Mouse (Mus musculus) midbrain, embryonic 11.5 days (tissue): ENCODE results near the gene Rbms3. TPM values are rescaled to one million over a fixed set of nuclear protein-coding genes. Genes with fewer than 3 reads are reported as not detected.

Experiments used
- ATAC-seq: fragments of 200-750 bp; cut with Nextera tagmentation; 2 replicates; pipeline ENCODE4 v1.8.0; 2017; ENCODE audit warnings: moderate TSS enrichment, moderate library complexity; ENCODE audit not compliant: low FRiP score
- DNase-seq: peaks from one replicate; pipeline ENCODE4 v3.0.0; 2015; ENCODE audit warnings: low spot score; ENCODE audit errors: missing footprints
- H3K27ac ChIP-seq: fragments of 300-500 bp; sonication (generic); 2 replicates; pipeline ENCODE4 v1.5.1; 2014; ENCODE audit warnings: low read depth, low read length
- H3K27me3 ChIP-seq: fragments of 300-500 bp; sonication (generic); 2 replicates; pipeline ENCODE4 v1.6.1; 2014; ENCODE audit warnings: mild to moderate bottlenecking, low read length, moderate library complexity, mixed read lengths; ENCODE audit not compliant: control insufficient read depth, insufficient read depth
- H3K36me3 ChIP-seq: fragments of 300-500 bp; sonication (generic); 2 replicates; pipeline ENCODE4 v1.6.1; 2014; ENCODE audit warnings: mild to moderate bottlenecking, low read length, moderate library complexity, mixed read lengths; ENCODE audit not compliant: control insufficient read depth, insufficient read depth
- H3K4me1 ChIP-seq: fragments of 300-500 bp; sonication (generic); 2 replicates; pipeline ENCODE4 v1.6.1; 2014; ENCODE audit warnings: low read length; ENCODE audit not compliant: control insufficient read depth, insufficient read depth
- H3K4me2 ChIP-seq: fragments of 300-500 bp; sonication (generic); 2 replicates; pipeline ENCODE4 v1.6.1; 2014; ENCODE audit warnings: mild to moderate bottlenecking, moderate library complexity
- H3K4me3 ChIP-seq: fragments of 300-500 bp; sonication (generic); 2 replicates; pipeline ENCODE4 v1.5.1; 2014; ENCODE audit warnings: low read depth, low read length
- H3K9ac ChIP-seq: fragments of 300-500 bp; sonication (generic); 2 replicates; pipeline ENCODE4 v1.6.1; 2014; ENCODE audit warnings: low read length
- H3K9me3 ChIP-seq: fragments of 300-500 bp; sonication (generic); 2 replicates; pipeline ENCODE4 v1.6.1; 2016; ENCODE audit warnings: low read length; ENCODE audit not compliant: control insufficient read depth
- WGBS: fragments of 180-500 bp; shearing (Covaris S2); extraction: QIAGEN DNeasy Blood & Tissue Kit; methylation state at CpG from one replicate; pipeline ENCODE4 v1.1.7; 2014; 5-methylcytosine and 5-hydroxymethylcytosine counted together
- polyA plus RNA-seq: library from polyadenylated mRNA; unstranded; fragments of >200 nt; fragmentation: Nextera tagmentation; extraction: Ambion mirVana; gene quantifications from 2 replicates; pipeline ENCODE4 v1.2.1, GENCODE M21; 2014

The Rbms3 gene
- polyA plus RNA-seq, 1 experiment from 2014 or later: 13.6 TPM

DNA sequence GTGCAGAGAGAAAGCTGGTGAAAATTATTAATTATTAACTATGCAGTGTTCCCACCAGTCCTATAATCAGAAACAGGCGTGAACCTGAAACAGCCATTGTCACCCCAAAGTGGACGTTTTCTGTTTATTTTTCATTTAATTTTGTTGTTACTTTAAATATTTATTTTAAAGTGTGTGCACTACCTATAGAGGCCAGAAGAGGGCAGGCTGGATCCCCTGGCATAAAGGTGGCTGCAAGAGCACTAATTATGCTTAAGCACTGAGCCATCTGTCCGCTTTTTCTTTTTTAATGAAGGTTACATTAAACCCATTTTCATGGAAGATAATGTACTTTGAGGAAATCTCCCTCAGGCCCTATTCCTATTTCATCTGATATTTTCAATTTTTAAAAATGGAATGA is 563.2 kb downstream of the Rbms3 start:
- WGBS: 85% methylated on average over 3 of the region's 3 CpGs
- Histone ChIP-seq H3K9ac (no peak overlapping the region), H3K36me3 (no peaks in the 10 kb centered on the region), H3K4me2 (no peak overlapping the region), H3K4me1 (no peaks in the 10 kb centered on the region), H3K27ac (no peak overlapping the region), H3K27me3 (no peaks in the 10 kb centered on the region), H3K9me3 (no peaks in the 10 kb centered on the region), H3K4me3 (no peak overlapping the region)
- DNase-seq (no peak), ATAC-seq (no peak)

DNA sequence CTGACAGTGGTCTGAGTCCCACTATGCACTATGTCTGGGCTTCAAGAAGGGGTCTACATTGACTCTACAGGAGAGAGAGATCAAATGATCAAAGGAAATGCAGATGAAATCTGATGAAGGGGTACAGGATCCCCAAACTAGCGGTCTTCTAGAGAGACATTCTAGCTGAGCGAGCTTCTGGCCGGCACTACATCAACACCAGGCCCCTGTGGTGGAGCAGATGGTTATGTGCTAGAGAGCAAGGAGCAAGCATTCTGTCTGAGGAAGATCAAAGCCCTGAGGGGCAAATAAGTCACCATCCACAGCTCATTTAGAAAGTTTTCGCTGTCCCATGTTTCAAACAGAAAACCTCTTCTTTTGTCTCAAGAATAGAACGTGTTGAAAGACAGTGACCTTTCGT is 564.1 kb downstream of the Rbms3 start:
- no peak overlapping the region for H3K4me3 ChIP-seq
- no peaks in the 10 kb centered on the region for H3K4me1 ChIP-seq
- DNase-seq: no peak

DNA sequence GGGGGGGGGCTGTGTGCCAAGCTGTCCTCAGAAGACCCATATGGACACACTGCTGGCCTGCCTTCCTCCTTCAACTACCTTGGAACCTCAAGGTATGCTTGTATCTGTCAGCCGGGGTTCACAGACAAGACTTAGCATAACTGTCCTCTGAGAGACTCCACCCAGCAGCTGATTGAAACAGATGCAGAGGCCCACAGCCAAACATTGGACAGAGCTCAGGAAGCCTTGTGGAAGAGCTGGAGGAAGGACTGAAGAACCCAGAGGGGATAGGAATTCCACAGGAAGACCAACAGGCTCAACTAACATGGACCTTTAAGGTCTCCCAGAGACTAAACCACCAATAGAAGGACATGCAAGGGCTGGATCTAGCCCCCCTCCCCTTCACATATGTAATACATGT is 570.1 kb downstream of the Rbms3 start:
- Histone ChIP-seq H3K9me3 (no peaks in the 10 kb centered on the region), H3K9ac (no peak overlapping the region), H3K27me3 (no peaks in the 10 kb centered on the region), H3K4me1 (no peaks in the 10 kb centered on the region), H3K4me3 (no peak overlapping the region), H3K4me2 (no peak overlapping the region), H3K27ac (no peak overlapping the region), H3K36me3 (no peaks in the 10 kb centered on the region)
- ATAC-seq (no peak), DNase-seq (no peak)
- WGBS: 96% methylated on average over 1 of the region's 1 CpGs

More for the DNA sequence above, 564.1 kb downstream of the Rbms3 start:
- no peaks in the 10 kb centered on the region for H3K27me3 ChIP-seq
- ATAC-seq: no peak
- H3K4me2 ChIP-seq: no peak overlapping the region
- 87% methylated on average over 6 of the region's 6 CpGs for WGBS
- no peak overlapping the region for H3K9ac ChIP-seq
- H3K27ac ChIP-seq: no peak overlapping the region
- no peaks in the 10 kb centered on the region for H3K9me3 ChIP-seq
- no peaks in the 10 kb centered on the region for H3K36me3 ChIP-seq

DNA sequence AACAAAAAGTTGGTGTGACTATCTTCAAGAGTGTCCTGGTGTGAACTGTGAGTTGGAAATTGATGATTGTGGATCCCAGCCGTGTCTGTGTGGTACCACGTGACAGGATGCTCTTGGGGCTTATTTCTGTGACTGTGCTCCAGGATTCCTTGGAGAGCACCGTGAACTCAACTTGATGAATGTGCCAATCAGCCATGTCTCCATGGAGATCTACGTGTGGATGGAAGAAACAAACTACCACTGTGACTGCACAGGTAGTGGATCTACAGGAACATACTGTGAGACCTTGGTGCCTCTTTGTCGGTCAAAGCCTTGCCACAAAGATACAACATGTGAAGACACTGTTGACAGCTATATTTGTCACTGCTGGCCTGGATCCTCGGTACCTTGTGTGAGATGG is 570.6 kb downstream of the Rbms3 start:
- Histone ChIP-seq H3K27me3 (no peaks in the 10 kb centered on the region), H3K9me3 (no peaks in the 10 kb centered on the region), H3K4me3 (no peak overlapping the region), H3K9ac (no peak overlapping the region), H3K36me3 (no peaks in the 10 kb centered on the region), H3K4me2 (no peak overlapping the region), H3K27ac (no peak overlapping the region), H3K4me1 (no peaks in the 10 kb centered on the region)
- ATAC-seq (no peak), DNase-seq (no peak)
- 90% methylated on average over 6 of the region's 6 CpGs for WGBS

DNA sequence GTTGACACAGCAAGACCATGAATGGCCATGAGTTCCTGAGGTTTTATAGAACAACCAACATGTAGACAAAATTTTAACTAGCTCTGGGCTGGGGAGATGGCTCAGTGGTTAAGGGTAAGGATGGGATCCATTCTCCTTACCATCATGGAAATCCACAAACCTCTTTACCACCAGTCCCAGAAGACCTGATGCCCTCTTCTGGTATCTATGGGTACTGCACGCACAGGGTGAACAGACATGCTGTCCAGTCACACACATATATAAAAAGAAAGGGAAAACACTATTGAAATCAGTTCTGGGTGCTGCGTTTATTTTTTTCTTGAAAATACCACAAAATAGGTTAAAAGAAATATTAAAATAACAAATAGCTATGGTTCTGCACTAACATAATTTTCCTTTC is 577.8 kb downstream of the Rbms3 start:
- no peak overlapping the region for H3K27ac ChIP-seq
- H3K27me3 ChIP-seq: no peaks in the 10 kb centered on the region
- H3K36me3 ChIP-seq: no peaks in the 10 kb centered on the region
- no peak overlapping the region for H3K4me3 ChIP-seq
- no peak overlapping the region for H3K9ac ChIP-seq
- no peaks in the 10 kb centered on the region for H3K4me1 ChIP-seq
- ATAC-seq (no peak), DNase-seq (no peak)
- peaks cover 2% of the 10 kb centered on the region; the same call in 1 of the 2 replicates for H3K9me3 ChIP-seq
- no peak overlapping the region for H3K4me2 ChIP-seq
- 93% methylated on average over 2 of the region's 2 CpGs for WGBS

DNA sequence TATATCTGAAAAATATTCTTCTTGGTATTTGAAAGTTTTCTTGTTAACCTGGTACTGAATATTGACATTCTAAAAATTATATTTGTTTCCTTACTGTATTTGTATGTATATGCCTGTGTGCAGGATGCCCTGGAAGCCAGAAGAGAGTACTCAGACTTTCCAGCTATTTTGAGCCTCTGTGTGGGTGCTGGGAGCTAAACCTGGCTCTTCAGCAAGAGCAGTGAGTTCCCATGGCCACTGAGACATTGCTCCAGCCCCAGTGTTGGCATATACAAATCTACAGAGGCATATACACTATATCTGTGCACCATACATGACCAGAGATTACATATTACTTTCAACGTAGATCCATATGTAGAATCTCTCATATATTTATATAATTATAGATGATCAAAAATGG is 581.1 kb downstream of the Rbms3 start:
- Histone ChIP-seq H3K9ac (no peak overlapping the region), H3K4me2 (no peak overlapping the region), H3K36me3 (no peaks in the 10 kb centered on the region), H3K4me3 (no peak overlapping the region), H3K9me3 (peaks cover 2% of the 10 kb centered on the region; the same call in 1 of the 2 replicates), H3K27ac (no peak overlapping the region), H3K4me1 (no peaks in the 10 kb centered on the region), H3K27me3 (no peaks in the 10 kb centered on the region)
- DNase-seq (no peak), ATAC-seq (no peak)
- WGBS: 94% methylated on average over 1 of the region's 1 CpGs

DNA sequence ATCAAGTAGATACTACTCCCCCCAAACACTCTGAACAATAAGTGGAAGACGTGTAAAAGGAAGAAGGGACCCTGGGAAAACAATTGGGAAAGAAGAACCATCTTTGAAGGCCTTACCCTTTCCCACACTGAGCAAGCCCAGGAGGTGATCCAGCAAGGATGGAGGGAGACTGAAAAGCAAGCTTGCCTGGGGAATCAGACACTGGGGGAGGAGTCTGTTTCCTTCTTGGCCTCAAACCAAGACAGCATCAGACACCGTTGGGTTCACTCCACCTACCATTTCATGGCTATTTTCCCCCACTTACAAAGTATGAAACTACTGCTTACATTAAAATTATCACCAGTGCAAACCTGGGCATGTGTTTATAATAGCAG is 587.7 kb downstream of the Rbms3 start:
- no peak for ATAC-seq
- no peak overlapping the region for H3K4me3 ChIP-seq
- H3K36me3 ChIP-seq: no peaks in the 10 kb centered on the region
- H3K4me1 ChIP-seq: no peaks in the 10 kb centered on the region
- no peak overlapping the region for H3K9ac ChIP-seq
- no peak overlapping the region for H3K27ac ChIP-seq
- WGBS: 83% methylated on average over 2 of the region's 2 CpGs
- H3K4me2 ChIP-seq: no peak overlapping the region
- DNase-seq: no peak
- H3K27me3 ChIP-seq: no peaks in the 10 kb centered on the region
- no peaks in the 10 kb centered on the region for H3K9me3 ChIP-seq

DNA sequence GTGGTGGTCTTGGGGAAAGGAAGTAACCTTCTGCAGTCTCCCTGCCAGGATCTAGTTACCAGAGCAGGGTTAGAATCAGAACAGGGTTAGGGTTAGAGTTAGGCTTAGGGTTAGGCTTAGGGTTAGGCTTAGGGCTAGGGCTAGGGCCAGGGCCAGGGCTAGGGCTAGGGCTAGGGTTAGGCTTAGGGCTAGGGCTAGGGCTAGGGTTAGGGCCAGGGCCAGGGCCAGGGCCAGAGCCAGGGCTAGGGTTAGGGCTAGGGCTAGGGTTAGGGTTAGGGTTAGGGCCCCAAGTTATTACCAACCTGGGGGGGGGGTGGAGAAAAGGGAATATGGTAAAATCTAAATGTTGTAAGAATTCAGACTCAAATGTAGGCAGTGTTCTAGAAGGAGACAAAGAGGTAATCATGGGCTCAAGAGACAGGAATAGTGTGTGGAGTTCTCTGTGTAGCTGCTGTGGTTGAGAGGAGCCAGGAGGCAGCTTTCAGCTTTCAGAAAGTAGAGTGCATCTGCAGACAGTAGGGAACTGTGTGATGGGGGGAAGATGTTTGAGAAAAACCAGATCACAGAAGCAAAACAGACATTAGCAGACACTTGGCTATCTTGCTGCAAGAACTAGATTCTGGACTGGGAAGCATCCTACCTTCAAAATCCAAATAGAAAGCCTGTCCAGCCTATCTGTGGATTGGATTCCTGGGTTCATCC is 588.3 kb downstream of the Rbms3 start:
- Histone ChIP-seq H3K9ac (no peak overlapping the region), H3K36me3 (no peaks in the 10 kb centered on the region), H3K27me3 (no peaks in the 10 kb centered on the region), H3K4me2 (no peak overlapping the region), H3K27ac (no peak overlapping the region), H3K4me3 (no peak overlapping the region), H3K4me1 (no peaks in the 10 kb centered on the region), H3K9me3 (no peaks in the 10 kb centered on the region)
- no peak for DNase-seq
- no peak for ATAC-seq

DNA sequence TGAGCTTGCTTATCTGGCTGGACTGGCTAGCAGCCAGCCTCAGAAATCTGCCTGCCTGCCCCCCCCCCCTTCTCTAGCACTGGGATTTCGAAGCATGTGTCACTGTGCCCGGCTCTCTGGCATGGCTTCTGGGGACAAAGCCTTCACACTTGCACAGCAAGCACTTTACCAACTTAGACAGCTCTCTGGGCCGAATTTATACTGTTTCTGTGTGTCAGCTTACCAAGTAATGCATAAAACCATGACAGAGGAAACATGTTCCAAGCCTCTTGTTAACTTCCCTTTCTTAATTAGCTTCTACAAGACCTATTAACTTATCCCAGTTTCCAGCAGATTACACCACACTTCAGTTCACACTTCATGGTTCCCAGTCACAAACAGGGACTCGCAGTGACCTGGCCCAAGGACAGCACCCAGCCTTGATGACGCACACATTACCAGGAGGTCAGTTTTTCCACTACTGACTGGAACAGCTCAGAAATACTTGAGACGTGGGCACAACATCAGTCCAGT is 589.7 kb downstream of the Rbms3 start:
- no peak for ATAC-seq
- H3K9me3 ChIP-seq: no peaks in the 10 kb centered on the region
- H3K27me3 ChIP-seq: no peaks in the 10 kb centered on the region
- no peak overlapping the region for H3K9ac ChIP-seq
- no peaks in the 10 kb centered on the region for H3K36me3 ChIP-seq
- no peak overlapping the region for H3K4me3 ChIP-seq
- WGBS: 83% methylated on average over 6 of the region's 6 CpGs
- no peaks in the 10 kb centered on the region for H3K4me1 ChIP-seq
- no peak for DNase-seq
- H3K27ac ChIP-seq: no peak overlapping the region
- no peak overlapping the region for H3K4me2 ChIP-seq
